Mouse (Mus musculus) neutrophil, adult 65 days (primary cell): ENCODE results near the gene Apol7a. TPM values are rescaled to one million over a fixed set of nuclear protein-coding genes. Genes with fewer than 3 reads are reported as not detected.

Experiments used
- total RNA-seq: library from RNA; stranded (reverse); gene quantifications from 2 replicates; pipeline ENCODE4 v1.2.4, GENCODE M21; 2023

Apol7a gene
- total RNA-seq, result not detected in 2 replicates

GRCm38 (mm10) chr15:77399027-77399426 lies at the start of gene Apol7a:
Apol7a (minus strand) TSS chr15:77399110.

GRCm38 (mm10) chr15:77447392-77447791 lies 48.5 kb upstream of the Apol7a start, which contains the start of gene Apol7b:
Apol7b (minus strand) TSS chr15:77447492.

GRCm38 (mm10) chr15:77411035-77411434 lies 12.1 kb upstream of the Apol7a start, which contains the start of gene Apol9a:
Apol9a (minus strand) TSS chr15:77411135.

Other genes starting within 250 kb of the Apol7a start
- gene Rbfox2, start 92.1 kb downstream of the Apol7a start, total RNA-seq, result 0.44 TPM in 1 of 2 replicates, not detected in the other
- gene Apol9a, start 12.0 kb upstream of the Apol7a start, total RNA-seq, result not detected in 2 replicates
- gene Apol7b, start 48.4 kb upstream of the Apol7a start, total RNA-seq, result not detected in 2 replicates
- not detected in 2 replicates for gene Apol10a, start 77.9 kb upstream of the Apol7a start, total RNA-seq
- gene Apol11a, start 109.2 kb upstream of the Apol7a start, total RNA-seq, result not detected in 2 replicates
- gene Apol7c, start 134.2 kb upstream of the Apol7a start, total RNA-seq, result not detected in 2 replicates
- not detected in 2 replicates for gene 1700025B11Rik, start 162.8 kb upstream of the Apol7a start, total RNA-seq
- not detected in 2 replicates for gene Apol10b, start 197.0 kb upstream of the Apol7a start, total RNA-seq
- gene Gm36245, start 200.1 kb upstream of the Apol7a start, total RNA-seq, result not detected in 2 replicates
- not detected in 2 replicates for gene Apol11b, start 244.2 kb upstream of the Apol7a start, total RNA-seq